Mouse (Mus musculus) left cerebral cortex, adult 8-10 months (tissue): ENCODE results near the gene Gm49337. TPM values are rescaled to one million over a fixed set of nuclear protein-coding genes. Genes with fewer than 3 reads are reported as not detected.

Source experiments
- DNase-seq, 2 experiments: peaks; one replicate each; pipeline ENCODE4 v3.0.0; 2022; ENCODE audit warnings: low spot score in 2 of 2
- total RNA-seq, 4 experiments: library from RNA; stranded (reverse); gene quantifications; 2 replicates each; pipeline ENCODE4 v1.2.4; 2022

Gene Gm49337
- total RNA-seq, 4 experiments from 2014 or later, result 0.53 TPM; not detected in 3

DNA sequence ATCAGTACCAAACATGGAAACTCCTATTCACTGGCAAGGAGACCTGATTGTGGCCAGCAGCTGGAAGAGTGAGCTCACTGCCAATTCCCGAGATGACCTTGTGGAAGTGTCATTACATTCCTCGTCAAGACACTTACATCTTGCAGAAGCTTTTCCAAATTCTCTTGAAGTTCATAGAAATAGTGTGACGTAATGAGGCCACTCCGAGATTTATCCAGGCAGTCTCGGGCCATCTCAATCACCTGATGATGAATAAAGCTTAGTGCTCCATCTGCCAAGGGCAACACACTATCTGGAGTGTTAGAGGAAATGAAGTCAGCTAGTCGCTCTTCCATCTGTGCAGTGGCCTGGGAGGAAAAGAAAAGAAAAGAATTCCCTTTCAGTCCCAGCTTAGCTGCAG lies 148.9 kb downstream of the Gm49337 start:
- no peak for DNase-seq

- DNase-seq, result no peak
Observed at GRCm38 (mm10) chr4:116329256-116329655, 156.1 kb downstream of the Gm49337 start.

GRCm38 (mm10) chr4:116336294-116336693 lies 163.1 kb downstream of the Gm49337 start:
- no peak for DNase-seq

DNA sequence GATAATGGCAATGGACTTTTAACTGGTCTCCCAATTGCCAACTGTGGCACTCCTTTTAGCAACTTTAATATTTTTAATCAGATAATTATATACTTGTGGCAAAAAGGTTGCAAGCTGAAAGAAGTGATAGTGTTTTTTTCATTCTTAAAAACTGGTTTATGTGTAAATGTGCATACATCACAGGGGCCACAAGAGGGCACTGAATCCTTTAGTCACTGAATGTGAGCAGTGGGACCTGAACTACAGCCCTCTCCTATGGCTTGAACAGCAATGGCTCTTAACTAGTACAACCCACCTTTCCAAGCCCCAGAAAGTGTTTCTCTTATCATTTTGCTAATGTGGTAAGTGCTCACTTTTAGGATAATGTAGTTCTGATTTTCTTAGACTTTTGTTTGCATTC lies 168.9 kb downstream of the Gm49337 start:
- DNase-seq, result peak in 1 of 2 experiments; percentile 20

Other genes with a start within 250 kb of the Gm49337 start
- under 1 TPM in 2 of 4 experiments, not detected in 2; 0.09 to 0.36 TPM for gene Dmbx1, start 233.5 kb upstream of the Gm49337 start, total RNA-seq
- gene Faah, start 155.5 kb upstream of the Gm49337 start, total RNA-seq, result 10 to 100 TPM; 77.3 to 81.9 (median 80.2) TPM
- 10 to 100 TPM in 2 of 4 experiments, 1 to 10 TPM in 2; 9.0 to 11.5 (median 10.6) TPM for gene Nsun4, start 119.5 kb upstream of the Gm49337 start, total RNA-seq
- gene Uqcrh, start 98.3 kb upstream of the Gm49337 start, total RNA-seq, result 100 to 1,000 TPM; 402 to 442 (median 412) TPM
- gene Lrrc41, start 98.1 kb upstream of the Gm49337 start, total RNA-seq, result 10 to 100 TPM; 45.2 to 53.2 (median 50.0) TPM
- gene Rad54l, start 49.7 kb upstream of the Gm49337 start, total RNA-seq, result 1 to 10 TPM in 3 of 4 experiments, under 1 TPM in 1; 0.70 to 1.2 (median 1.1) TPM
- 10 to 100 TPM; 78.4 to 93.2 (median 82.4) TPM for gene Pomgnt1, start 49.5 kb upstream of the Gm49337 start, total RNA-seq
- gene Lurap1, start 22.0 kb upstream of the Gm49337 start, total RNA-seq, result 10 to 100 TPM; 32.3 to 37.9 (median 33.4) TPM
- gene Tspan1, start 5.8 kb upstream of the Gm49337 start, total RNA-seq, result under 1 TPM in 1 of 4 experiments, not detected in 3; 0.23 TPM
- gene 1700042G07Rik, start within 50 bp of the Gm49337 start, total RNA-seq, result not detected
- gene Pik3r3, start 48.2 kb downstream of the Gm49337 start, total RNA-seq, result 10 to 100 TPM; 35.5 to 44.5 (median 40.3) TPM